Mouse (Mus musculus) splenic B cell, adult 2 months (primary cell): ENCODE results near the gene B020031M17Rik.
"Not testable (repeated sequence)": the region's sequence is repeated elsewhere in the genome, so short reads cannot be mapped to it uniquely, and the experiment has no call there.

ENCODE experiments used
- DNase-seq: peaks from one replicate; pipeline ENCODE4 v3.0.0-alpha.2; 2011; ENCODE audit warnings: low read depth, low spot score
- H3K27me3 ChIP-seq: 2 replicates; pipeline ENCODE4 v1.6.1; 2012; ENCODE audit warnings: mild to moderate bottlenecking, low read length, moderate library complexity, mixed read lengths; ENCODE audit not compliant: control insufficient read depth, poor library complexity, insufficient read depth, severe bottlenecking
- H3K36me3 ChIP-seq: 2 replicates; pipeline ENCODE4 v1.6.1; 2012; ENCODE audit warnings: mild to moderate bottlenecking, low read length, moderate library complexity, mixed read lengths; ENCODE audit not compliant: control insufficient read depth, poor library complexity, insufficient read depth, severe bottlenecking

Gene B020031M17Rik

GRCm38 (mm10) chr13:119950706-119951105, at the start of gene B020031M17Rik:
TSS of gene B020031M17Rik (minus strand) at chr13:119950806.
- H3K27me3 ChIP-seq, DNase-seq, H3K36me3 ChIP-seq: not testable (repeated sequence)

GRCm38 (mm10) chr13:119999215-119999614, 48.6 kb upstream of the B020031M17Rik start:
- H3K36me3 ChIP-seq, DNase-seq, H3K27me3 ChIP-seq: not testable (repeated sequence)

DNA sequence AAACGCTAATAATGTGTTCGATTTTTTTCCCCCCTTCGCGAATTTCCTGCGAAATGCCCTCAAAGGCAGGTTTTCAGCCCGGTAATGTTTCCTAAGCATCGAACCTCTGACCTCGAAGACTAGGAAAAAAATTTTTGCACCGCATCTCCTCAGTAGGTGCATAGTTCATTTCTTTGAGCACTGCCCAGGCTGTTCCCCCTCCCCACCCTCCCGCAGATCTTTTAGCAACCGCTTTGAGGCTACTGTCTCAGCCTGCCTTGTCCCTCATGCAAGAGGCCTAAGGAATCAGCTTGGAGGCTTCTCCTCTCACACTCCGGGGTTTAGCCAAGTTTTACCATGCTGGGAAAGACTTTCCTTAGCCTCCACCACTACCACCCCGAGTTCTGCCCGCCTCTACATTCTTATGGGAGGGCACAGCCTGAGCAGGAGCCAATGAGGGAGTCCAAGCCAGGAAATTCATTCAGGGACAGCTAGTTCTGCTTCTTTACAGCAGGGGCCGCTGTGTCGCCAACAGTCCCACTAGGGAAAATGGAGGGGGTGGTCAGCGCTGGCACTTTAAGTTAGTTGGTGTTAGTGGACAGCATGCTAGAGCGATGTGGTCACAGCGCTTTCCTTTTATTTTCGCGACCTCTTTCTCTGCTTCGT, 48.0 kb upstream of the B020031M17Rik start:
- H3K27me3 ChIP-seq, DNase-seq, H3K36me3 ChIP-seq: not testable (repeated sequence)

GRCm38 (mm10) chr13:119991917-119992496, 41.4 kb upstream of the B020031M17Rik start:
- DNase-seq, H3K27me3 ChIP-seq, H3K36me3 ChIP-seq: not testable (repeated sequence)

DNA sequence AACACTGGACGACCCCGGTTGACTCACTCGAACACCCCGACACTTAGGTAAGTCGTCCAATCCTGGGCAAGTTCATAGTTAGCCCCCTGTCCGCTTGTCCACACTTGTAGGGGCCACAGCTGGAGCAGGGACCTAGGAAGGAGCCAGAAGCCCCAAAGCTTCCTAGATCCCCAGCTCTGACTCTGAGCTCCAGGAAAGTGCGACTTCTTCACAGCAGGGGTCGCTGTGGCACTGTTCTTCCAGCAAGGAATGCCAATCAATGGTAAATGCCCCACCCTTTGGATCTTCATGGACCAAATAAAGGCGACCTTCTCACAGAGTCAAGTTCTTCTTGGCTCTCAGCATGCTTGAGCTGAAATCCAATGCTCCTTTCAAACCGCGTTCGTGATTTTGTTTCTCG, 40.7 kb upstream of the B020031M17Rik start:
- not testable (repeated sequence) for H3K27me3 ChIP-seq, H3K36me3 ChIP-seq, DNase-seq

GRCm38 (mm10) chr13:119969163-119969562, 18.6 kb upstream of the B020031M17Rik start:
- H3K27me3 ChIP-seq, DNase-seq, H3K36me3 ChIP-seq: not testable (repeated sequence)

- not testable (repeated sequence) for DNase-seq, H3K27me3 ChIP-seq
Measured at GRCm38 (mm10) chr13:119968193-119968592, 17.6 kb upstream of the B020031M17Rik start.

GRCm38 (mm10) chr13:119965968-119966367, 15.4 kb upstream of the B020031M17Rik start:
- H3K36me3 ChIP-seq, DNase-seq, H3K27me3 ChIP-seq: not testable (repeated sequence)

More at GRCm38 (mm10) chr13:119968193-119968592, 17.6 kb upstream of the B020031M17Rik start:
- H3K36me3 ChIP-seq, result not testable (repeated sequence)

DNA sequence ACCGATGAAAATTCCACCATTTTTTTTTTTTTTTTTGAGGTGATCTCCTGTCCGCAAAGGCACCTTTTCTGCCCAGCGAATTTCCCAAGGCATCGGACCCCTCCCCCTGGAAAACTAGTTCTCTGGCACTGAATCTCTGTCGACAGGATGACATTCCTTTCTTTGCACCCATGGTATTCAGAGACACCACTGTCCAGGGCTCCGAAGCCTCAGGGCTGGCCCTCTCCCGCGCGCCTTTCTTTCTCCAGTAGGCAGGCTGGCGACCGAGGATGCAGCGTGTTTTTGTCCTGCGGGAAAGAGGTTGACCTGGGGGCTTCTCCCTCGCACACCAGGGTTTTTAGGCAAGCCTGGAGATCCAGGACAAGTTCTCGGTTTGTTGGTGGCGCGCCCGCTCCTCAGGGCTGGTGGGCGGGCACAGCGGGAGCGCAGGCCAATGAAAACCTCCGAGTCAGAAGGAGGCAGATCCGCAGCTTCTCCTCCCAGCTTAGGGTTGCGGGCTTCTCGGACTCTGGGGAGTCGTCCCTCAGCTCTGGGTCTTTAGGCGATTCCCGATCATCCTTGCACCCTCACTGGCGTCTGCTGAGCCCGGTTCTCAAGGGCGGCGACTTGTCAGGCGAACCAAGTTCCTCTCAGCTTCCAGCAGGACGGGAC, 14.8 kb upstream of the B020031M17Rik start:
- DNase-seq, H3K27me3 ChIP-seq, H3K36me3 ChIP-seq: not testable (repeated sequence)

DNA sequence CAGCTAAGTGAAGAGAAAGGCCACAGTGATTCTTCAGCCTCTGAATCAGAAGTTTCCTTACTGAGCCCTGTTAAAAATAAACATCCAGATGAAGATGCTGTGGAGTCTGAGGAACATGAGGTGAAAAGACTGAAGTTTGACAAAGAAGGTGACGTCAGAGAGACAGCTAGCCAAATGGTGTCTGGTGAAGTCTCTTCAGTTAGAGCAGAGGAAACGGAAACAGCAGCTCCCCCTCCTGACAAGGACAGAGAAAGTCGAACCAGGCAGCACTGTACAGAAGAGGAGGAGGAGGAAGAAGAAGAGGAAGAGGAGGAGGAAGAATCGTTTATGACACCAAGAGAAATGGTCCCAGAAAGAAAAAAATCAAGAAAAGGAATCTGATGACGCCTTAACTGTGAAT, 12.2 kb upstream of the B020031M17Rik start:
- H3K27me3 ChIP-seq, H3K36me3 ChIP-seq: not testable (repeated sequence)

GRCm38 (mm10) chr13:119955567-119955966, 5.0 kb upstream of the B020031M17Rik start:
- not testable (repeated sequence) for DNase-seq, H3K27me3 ChIP-seq, H3K36me3 ChIP-seq

More for the DNA sequence above, 12.2 kb upstream of the B020031M17Rik start:
- not testable (repeated sequence) for DNase-seq

DNA sequence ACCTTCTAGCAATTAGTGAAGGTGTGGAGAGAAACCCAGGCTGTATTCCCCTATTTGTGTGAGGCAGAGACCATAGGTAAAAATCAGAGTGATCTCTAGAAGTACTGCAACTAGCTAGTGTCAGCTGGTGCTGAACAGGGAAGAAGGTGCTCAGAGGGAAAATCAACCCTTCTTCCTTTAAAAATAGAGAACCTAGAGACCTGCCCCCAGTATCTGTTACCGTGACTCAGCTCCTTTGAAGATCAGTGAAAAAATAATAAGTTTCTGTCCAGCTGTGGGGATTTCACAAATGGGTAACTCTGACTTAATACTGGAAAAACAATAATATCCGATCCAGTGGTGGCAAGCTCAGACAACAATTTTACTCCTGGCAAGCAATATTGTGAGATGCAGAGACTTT, 4.5 kb upstream of the B020031M17Rik start:
- not testable (repeated sequence) for DNase-seq, H3K27me3 ChIP-seq, H3K36me3 ChIP-seq

DNA sequence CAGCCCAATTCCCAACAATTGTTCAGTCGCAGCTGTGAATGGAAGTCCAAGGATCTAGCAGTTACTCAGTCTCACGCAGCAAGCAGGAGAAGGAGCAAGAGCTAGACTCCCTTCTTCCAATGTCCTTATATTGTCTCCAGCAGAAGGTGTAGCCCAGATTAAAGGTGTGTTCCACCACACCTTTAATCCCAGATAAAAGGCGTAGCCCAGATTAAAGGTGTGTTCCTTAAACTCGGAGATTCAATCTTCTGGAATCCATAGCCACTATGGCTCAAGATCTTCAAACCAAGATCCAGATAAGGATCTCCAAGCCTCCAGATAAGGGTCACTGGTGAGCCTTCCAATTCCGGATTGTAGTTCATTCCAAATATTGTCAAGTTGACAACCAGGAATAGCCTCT, 21.4 kb downstream of the B020031M17Rik start, which contains the start of gene Gm21761:
Gm21761 (minus strand) TSS at position 101 of the 400 bp plus-strand sequence.
- not testable (repeated sequence) for H3K36me3 ChIP-seq, H3K27me3 ChIP-seq, DNase-seq

GRCm38 (mm10) chr13:119924597-119925340, 25.8 kb downstream of the B020031M17Rik start:
- not testable (repeated sequence) for H3K27me3 ChIP-seq, H3K36me3 ChIP-seq, DNase-seq
